Mouse (Mus musculus): ENCODE data around the gene Tmem141.

GRCm38 (mm10) chr2:25587290-25587689, 34.5 kb downstream of the Tmem141 start:
- TF ChIP-seq CTCF (IDR thresholded peaks at IDR 0.05; ENCODE audit: control insufficient read depth, insufficient read depth, low read length) (no peak), POLR2A (IDR thresholded peaks at IDR 0.05; ENCODE audit: borderline replicate concordance, control insufficient read depth, low read depth, low read length) (no peak)

Data from bone marrow, adult 2 months (tissue).